Mouse (Mus musculus): ENCODE data around the gene 0610030E20Rik. TPM values are rescaled to one million over a fixed set of nuclear protein-coding genes. Genes with fewer than 3 reads are reported as not detected.

0610030E20Rik gene
- total RNA-seq (2023), result 33.6 TPM

GRCm38 (mm10) chr6:72347166-72347941 is at the start of gene 0610030E20Rik:
0610030E20Rik (plus strand) TSS chr6:72347317.

DNA sequence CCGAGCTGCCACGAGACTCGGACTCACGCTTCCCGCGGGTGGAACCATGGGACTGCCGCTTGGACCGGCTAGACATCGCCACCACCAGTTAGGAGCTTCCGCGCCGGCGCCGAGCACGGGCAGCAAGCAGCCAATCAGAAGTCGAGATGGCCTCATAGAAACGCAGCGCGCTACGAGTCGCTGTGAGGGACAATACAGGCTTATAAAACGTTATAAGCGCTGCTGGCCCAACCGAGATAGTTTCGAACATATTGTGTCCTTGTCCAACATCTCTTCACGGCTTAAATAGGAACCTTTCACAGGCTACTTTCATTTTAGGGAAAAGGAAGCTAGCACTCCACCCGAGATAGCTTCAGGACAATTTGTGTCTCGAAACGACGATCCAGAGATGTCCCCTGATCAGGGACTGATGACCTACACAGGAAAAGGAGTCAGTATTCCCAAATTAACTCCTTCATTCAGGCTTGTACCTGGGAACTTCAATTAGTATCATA is 2.0 kb upstream of the 0610030E20Rik start, which contains the start of gene Usp39:
TSS of gene Usp39 (minus strand) at position 111 of the 494 bp plus-strand sequence.

DNA sequence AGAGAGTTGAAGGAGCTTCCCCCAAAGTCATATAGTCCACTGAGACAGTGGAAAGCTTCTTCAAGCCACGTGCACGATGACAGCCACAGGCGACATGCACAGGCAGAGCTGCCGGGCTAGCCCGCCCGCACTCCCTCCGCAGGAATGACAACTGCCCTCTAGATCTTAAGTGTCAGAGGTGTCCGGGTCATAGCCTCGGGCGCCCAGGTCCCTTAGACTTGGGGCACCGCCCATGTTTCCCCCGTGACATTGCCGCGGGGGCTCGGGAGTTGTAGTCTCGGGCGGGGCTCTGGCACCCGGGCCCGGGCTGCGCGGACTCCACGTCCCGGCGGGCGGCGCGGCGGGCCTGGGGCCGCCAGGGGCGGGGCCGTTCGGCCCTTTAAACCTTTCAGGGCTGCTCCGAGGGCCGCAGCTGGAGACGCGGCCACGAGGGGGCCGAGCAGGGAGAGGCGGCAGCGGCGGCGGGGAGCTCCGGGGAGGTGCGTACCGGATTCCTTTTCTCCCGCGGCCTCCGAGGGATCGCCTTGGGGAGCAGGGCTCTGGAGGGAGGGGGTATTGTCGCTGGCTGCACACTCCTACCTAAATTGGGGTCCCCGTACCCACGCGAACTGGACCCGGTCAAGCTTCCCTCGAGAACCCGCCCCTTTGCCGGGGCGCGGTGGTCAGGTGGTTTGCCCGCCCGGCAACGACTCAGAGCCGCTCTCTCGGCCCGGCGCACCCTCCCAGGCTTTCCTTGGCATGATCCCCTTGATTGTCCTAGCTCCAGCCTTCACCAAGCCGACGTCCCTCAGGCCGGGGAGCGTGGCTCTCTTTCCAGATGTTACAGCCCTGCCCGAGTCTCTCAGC is 8.2 kb downstream of the 0610030E20Rik start, which contains the start of gene Tmem150a:
TSS of gene Tmem150a (plus strand) at position 382 of the 846 bp plus-strand sequence.

GRCm38 (mm10) chr6:72366844-72367443 is 19.8 kb downstream of the 0610030E20Rik start, which contains the start of gene Rnf181:
Rnf181 (minus strand) TSS chr6:72366956.

GRCm38 (mm10) chr6:72380131-72380770 is 33.1 kb downstream of the 0610030E20Rik start, which contains the start of gene Vamp5:
Vamp5 (minus strand) TSS chr6:72380468.

GRCm38 (mm10) chr6:72389941-72390771 is 43.0 kb downstream of the 0610030E20Rik start, which contains the start of gene Vamp8:
Vamp8 (minus strand) TSS chr6:72390703.

Other genes starting within 250 kb of the 0610030E20Rik start
- 3.1 TPM for gene St3gal5, start 249.7 kb upstream of the 0610030E20Rik start, total RNA-seq (2023)
- not detected for gene Atoh8, start 111.7 kb upstream of the 0610030E20Rik start, total RNA-seq (2023)
- not detected for gene Sftpb, start 42.7 kb upstream of the 0610030E20Rik start, total RNA-seq (2023)
- gene Usp39, start 2.1 kb upstream of the 0610030E20Rik start, total RNA-seq (2023), result 36.6 TPM
- 2.4 TPM for gene Tmem150a, start 8.1 kb downstream of the 0610030E20Rik start, total RNA-seq (2023)
- gene Rnf181, start 19.6 kb downstream of the 0610030E20Rik start, total RNA-seq (2023), result 72.8 TPM
- 9.8 TPM for gene Vamp5, start 33.2 kb downstream of the 0610030E20Rik start, total RNA-seq (2023)
- gene Vamp8, start 43.4 kb downstream of the 0610030E20Rik start, total RNA-seq (2023), result 60.7 TPM
- 19.6 TPM for gene Ggcx, start 67.0 kb downstream of the 0610030E20Rik start, total RNA-seq (2023)
- gene Mat2a, start 92.2 kb downstream of the 0610030E20Rik start, total RNA-seq (2023), result 238 TPM
- not detected for gene Sh2d6, start 174.4 kb downstream of the 0610030E20Rik start, total RNA-seq (2023)
- 33.5 TPM for gene Capg, start 197.1 kb downstream of the 0610030E20Rik start, total RNA-seq (2023)

All from CD8-positive naive resting alpha-beta T cell, adult 57 days (primary cell).